ENCODE assay signal across 12 mouse cellular contexts in the genomic region with DNA sequence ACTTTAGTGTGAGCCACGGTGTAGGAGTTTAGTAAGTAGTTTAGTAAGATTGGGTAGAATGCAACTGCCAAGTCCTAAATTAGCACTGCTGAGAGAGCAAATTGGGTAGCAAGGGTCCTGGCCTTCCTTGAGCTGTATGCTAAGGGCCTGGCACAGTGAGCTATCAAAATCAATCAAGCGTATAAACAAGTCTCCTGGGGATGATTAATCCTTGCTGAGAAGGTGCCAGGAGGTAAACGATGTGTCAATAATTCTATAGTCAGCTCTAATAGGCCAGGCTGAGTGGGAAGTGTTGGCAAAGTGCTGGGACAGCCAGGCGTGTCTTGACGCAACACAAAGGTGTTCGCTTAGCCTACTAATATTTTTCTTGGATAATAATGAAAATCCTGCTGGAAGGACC.
DNase-seq lines count a peak whose midpoint lies in the region; ATAC-seq lines count a peak whose summit lies in the region.
"Had no signal": no experiment of that assay in that cellular context is flagged by ENCODE, and none has a peak within 500 bp of the region (broad histone marks: within the 10 kb centered on the region; RNA-seq: fewer than 3 reads in every experiment).

No protein-coding gene starts in this region.

- 46% methylated on average over 6 of the region's 6 CpGs for WGBS in limb, embryonic 12.5 days
- 59% methylated on average over 6 of the region's 6 CpGs for WGBS in limb, embryonic 10.5 days
- WGBS in neural tube, embryonic 14.5 days, result 39% methylated on average over 6 of the region's 6 CpGs

- no peaks in the 10 kb centered on the region for H3K27me3 ChIP-seq in limb, embryonic 12.5 days
- peaks cover 8% of the 10 kb centered on the region; the same call in 1 of the 2 replicates for H3K27me3 ChIP-seq in limb, embryonic 10.5 days (ENCODE audit: low read depth, poor library complexity, severe bottlenecking)
- no peaks in the 10 kb centered on the region for H3K27me3 ChIP-seq in neural tube, embryonic 14.5 days (ENCODE audit: control insufficient read depth, insufficient read depth, low read length)
- H3K27me3 ChIP-seq: heart, embryonic 13.5 days had no signal

- no peaks in the 10 kb centered on the region for H3K36me3 ChIP-seq in limb, embryonic 12.5 days
- H3K36me3 ChIP-seq in limb, embryonic 10.5 days, result no peaks in the 10 kb centered on the region
- no peaks in the 10 kb centered on the region for H3K36me3 ChIP-seq in neural tube, embryonic 14.5 days (ENCODE audit: control insufficient read depth, insufficient read depth, low read length)
- H3K36me3 ChIP-seq: heart, embryonic 13.5 days had no signal

- H3K4me2 ChIP-seq in limb, embryonic 12.5 days, result no peak overlapping the region
- H3K4me2 ChIP-seq in neural tube, embryonic 14.5 days (ENCODE audit: low read depth, low read length), result no peak overlapping the region
- H3K4me2 ChIP-seq: heart, embryonic 13.5 days had no signal

- no peak overlapping the region for H3K27ac ChIP-seq in limb, embryonic 12.5 days
- H3K27ac ChIP-seq in limb, embryonic 10.5 days, result no peak overlapping the region
- no peak overlapping the region for H3K27ac ChIP-seq in neural tube, embryonic 14.5 days (ENCODE audit: low read depth, low read length)
- H3K27ac ChIP-seq: heart, embryonic 13.5 days; liver, embryonic 14.5 days had no signal

- no peaks in the 10 kb centered on the region for H3K9me3 ChIP-seq in limb, embryonic 12.5 days
- H3K9me3 ChIP-seq in limb, embryonic 10.5 days (replicated peaks), result no peaks in the 10 kb centered on the region
- H3K9me3 ChIP-seq in neural tube, embryonic 14.5 days (ENCODE audit: control insufficient read depth, low read length), result no peaks in the 10 kb centered on the region

- peak; percentile 9 to 14 for DNase-seq in cerebellum, postnatal 10 days
- DNase-seq in cerebellum, postnatal 36 days, result no peak
- DNase-seq in limb, embryonic 10.5 days (ENCODE audit: low spot score), result no peak
- peak; percentile 7 for DNase-seq in embryo, embryonic 11.5 days (ENCODE audit: low read depth, low spot score)
- DNase-seq in urinary bladder, adult 18-20 months (ENCODE audit: low spot score in 2 of 2), result no peak
- DNase-seq: cerebellum, adult 8-10 months; right cerebral cortex, postnatal 25 days had no signal

- peaks cover 7% of the 10 kb centered on the region for H3K4me1 ChIP-seq in limb, embryonic 12.5 days (replicated peaks)
- H3K4me1 ChIP-seq in limb, embryonic 10.5 days, result peaks cover 18% of the 10 kb centered on the region
- H3K4me1 ChIP-seq in neural tube, embryonic 14.5 days (ENCODE audit: control insufficient read depth, insufficient read depth, low read length), result no peaks in the 10 kb centered on the region

- H3K4me3 ChIP-seq in limb, embryonic 12.5 days (replicated peaks), result no peak overlapping the region
- no peak overlapping the region for H3K4me3 ChIP-seq in limb, embryonic 10.5 days
- no peak overlapping the region for H3K4me3 ChIP-seq in neural tube, embryonic 14.5 days (ENCODE audit: low read depth, low read length)
- H3K4me3 ChIP-seq: heart, embryonic 13.5 days had no signal

- ATAC-seq in limb, embryonic 12.5 days (ENCODE audit: insufficient number of reproducible peaks, insufficient read depth, low FRiP score, low TSS enrichment, low read depth), result peak; percentile 81; the same call in 1 of the 2 replicates
- peak; percentile 63 for ATAC-seq in neural tube, embryonic 14.5 days (ENCODE audit: low read depth)
- no peak for ATAC-seq in megakaryocyte, adult 5-6 weeks (ENCODE audit: poor library complexity, severe bottlenecking)

- H3K9ac ChIP-seq in limb, embryonic 12.5 days (replicated peaks), result no peak overlapping the region
- no peak overlapping the region for H3K9ac ChIP-seq in neural tube, embryonic 14.5 days (replicated peaks; ENCODE audit: low read depth, low read length)
- H3K9ac ChIP-seq: heart, embryonic 13.5 days; liver, embryonic 14.5 days had no signal

Comparison
In these comparisons a context has a peak if more than half of its experiments do, and no peak if none do; other contexts are left out.
1. DNase-seq: peak in cerebellum, postnatal 10 days (2 of 2) and embryo, embryonic 11.5 days (single experiment); none in cerebellum, postnatal 36 days (0 of 2), limb, embryonic 10.5 days (single experiment) and urinary bladder, adult 18-20 months (0 of 2).